Mouse (Mus musculus): ENCODE measurements around the gene Gm5129. TPM values are rescaled to one million over a fixed set of nuclear protein-coding genes. Genes with fewer than 3 reads are reported as not detected.
"Not testable (repeated sequence)": the region's sequence is repeated elsewhere in the genome, so short reads cannot be mapped to it uniquely, and the experiment has no call there.

Gene Gm5129
- polyA plus RNA-seq (2012; rRNA removed): 1.3 TPM in 1 of 2 replicates, not detected in the other

DNA sequence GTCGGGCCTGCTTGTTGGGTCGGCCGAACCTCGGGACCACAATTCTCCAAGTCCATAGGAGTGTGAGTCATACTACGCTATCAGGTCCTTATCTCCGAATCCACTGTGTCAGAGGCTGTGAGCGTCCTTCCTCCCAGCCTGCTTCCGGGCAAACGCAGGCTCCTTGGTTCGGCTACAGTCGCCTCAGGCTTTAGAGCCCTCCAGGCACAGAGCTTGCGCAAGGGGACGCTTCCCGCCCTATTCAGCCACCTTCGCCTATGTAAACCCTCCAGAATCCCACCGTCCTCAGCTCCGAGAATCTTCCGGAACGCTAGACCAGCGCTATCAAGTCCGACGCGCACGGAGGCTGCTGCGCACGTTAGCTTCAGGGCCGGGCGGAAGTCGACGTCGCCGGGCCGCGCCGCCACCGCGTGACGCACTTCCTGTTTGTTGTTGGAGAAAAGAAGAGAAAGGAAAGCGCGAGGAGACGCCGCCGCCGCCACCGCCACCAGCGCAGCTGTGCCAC lies at the start of gene Gm5129, which contains the start of gene Dnajb6:
Gm5129 (minus strand) TSS at position 380 of the 505 bp plus-strand sequence.
Dnajb6 (plus strand) TSS at position 132 of the 505 bp plus-strand sequence.
- peak; percentile 84 for TF ChIP-seq POLR2A (IDR thresholded peaks at IDR 0.05; ENCODE audit: extremely low read depth, insufficient read depth, low read length)
- TF ChIP-seq CTCF (IDR thresholded peaks at IDR 0.05; ENCODE audit: extremely low read depth, insufficient read depth, low read length): no peak
- H3K27ac ChIP-seq (ENCODE audit: insufficient read depth, low read length): peak within 1 kb of the TSS; percentile 73
- H3K4me3 ChIP-seq (ENCODE audit: insufficient read depth, low read length): peak within 1 kb of the TSS; percentile 61
- H3K4me1 ChIP-seq (ENCODE audit: control insufficient read depth, insufficient read depth, low read length): peaks cover 8% of the 10 kb centered on the region

DNA sequence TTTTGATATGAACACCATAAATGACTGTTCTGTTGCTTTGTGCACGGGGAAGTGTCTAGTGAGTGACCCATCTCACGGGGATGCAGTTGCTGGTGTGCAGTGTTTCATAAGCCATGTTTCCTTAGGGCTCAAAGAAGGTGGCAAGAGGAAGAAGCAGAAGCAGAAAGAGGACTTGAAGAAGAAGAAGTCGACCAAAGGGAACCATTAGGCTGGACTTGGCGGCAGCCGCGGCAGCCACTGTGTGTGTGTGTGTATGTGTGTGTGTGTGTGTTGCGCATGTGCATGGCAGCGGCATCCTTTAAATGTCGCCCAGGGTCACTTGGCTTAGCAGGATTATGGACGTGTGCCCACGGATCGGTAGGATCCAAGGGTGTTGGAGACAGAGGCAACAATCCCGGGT lies 49.2 kb upstream of the Gm5129 start:
- H3K4me1 ChIP-seq (ENCODE audit: control insufficient read depth, insufficient read depth, low read length): not testable (repeated sequence)

DNA sequence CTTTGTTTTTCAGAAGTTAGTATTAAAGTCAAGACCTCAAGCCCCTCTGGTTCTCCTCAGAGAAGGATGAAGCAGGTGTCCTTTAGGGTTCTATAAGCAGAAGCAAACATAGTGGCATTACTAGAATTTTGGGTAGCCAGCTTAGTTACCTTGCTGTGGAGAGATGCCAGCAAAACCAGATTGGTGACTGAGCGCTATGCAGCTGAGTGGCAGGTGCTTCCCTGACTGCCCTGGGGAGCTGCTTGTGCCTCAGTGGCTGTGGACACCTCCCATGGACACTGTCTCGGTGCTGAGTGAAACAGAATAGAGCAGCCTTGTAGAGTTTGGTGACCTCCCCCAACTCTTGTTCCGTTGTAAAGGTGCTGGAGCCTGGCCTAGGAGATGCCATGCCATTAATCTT lies 46.5 kb upstream of the Gm5129 start:
- no peak overlapping the region for H3K27ac ChIP-seq (ENCODE audit: insufficient read depth, low read length)
- H3K4me1 ChIP-seq (ENCODE audit: control insufficient read depth, insufficient read depth, low read length): peaks cover 5% of the 10 kb centered on the region
- TF ChIP-seq POLR2A (IDR thresholded peaks at IDR 0.05; ENCODE audit: extremely low read depth, insufficient read depth, low read length): no peak
- no peak for TF ChIP-seq CTCF (IDR thresholded peaks at IDR 0.05; ENCODE audit: extremely low read depth, insufficient read depth, low read length)
- H3K4me3 ChIP-seq (ENCODE audit: insufficient read depth, low read length): no peak overlapping the region

More for the DNA sequence above, 49.2 kb upstream of the Gm5129 start:
- not testable (repeated sequence) for H3K27ac ChIP-seq (ENCODE audit: insufficient read depth, low read length); H3K4me3 ChIP-seq (ENCODE audit: insufficient read depth, low read length)

DNA sequence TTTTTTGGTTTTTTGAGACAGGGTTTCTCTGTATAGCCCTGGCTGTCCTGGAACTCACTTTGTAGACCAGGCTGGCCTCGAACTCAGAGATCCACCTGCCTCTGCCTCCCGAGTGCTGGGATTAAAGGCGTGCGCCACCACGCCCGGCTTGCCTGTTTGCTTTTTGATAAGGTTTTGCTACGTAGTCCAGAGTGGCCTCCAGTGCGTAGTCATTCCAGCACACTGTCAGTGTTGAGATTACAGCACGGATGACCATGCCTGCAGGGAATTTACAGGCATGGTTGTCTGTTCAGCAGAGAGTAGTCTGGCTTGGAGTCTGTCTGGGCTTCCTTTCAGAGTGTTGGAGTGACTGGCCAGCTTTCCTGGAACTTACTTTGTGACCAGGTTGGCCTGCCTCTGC lies 44.0 kb upstream of the Gm5129 start:
- H3K27ac ChIP-seq (ENCODE audit: insufficient read depth, low read length); H3K4me1 ChIP-seq (ENCODE audit: control insufficient read depth, insufficient read depth, low read length); H3K4me3 ChIP-seq (ENCODE audit: insufficient read depth, low read length): not testable (repeated sequence)

DNA sequence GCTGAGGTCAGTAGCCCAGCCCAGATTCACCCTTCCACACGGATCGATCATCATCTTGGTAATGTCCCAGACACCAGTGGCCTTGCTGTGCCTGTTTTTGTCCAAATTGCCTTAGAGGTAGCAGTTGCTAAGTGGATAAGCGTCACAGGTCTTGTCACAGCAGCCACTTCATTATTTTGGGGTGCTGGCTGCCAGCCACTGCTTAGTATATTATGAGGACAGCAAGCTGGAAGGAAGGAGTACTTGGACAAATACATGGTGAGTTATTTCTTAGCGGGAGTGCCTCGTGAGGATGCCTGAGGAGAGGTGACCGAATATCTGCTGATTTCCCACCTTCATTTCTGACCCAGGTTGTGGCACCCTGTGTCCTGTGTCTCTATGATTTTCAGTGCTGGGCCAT lies 42.3 kb upstream of the Gm5129 start:
- TF ChIP-seq POLR2A (IDR thresholded peaks at IDR 0.05; ENCODE audit: extremely low read depth, insufficient read depth, low read length) (no peak), CTCF (IDR thresholded peaks at IDR 0.05; ENCODE audit: extremely low read depth, insufficient read depth, low read length) (no peak)
- H3K4me1 ChIP-seq (ENCODE audit: control insufficient read depth, insufficient read depth, low read length): peaks cover 9% of the 10 kb centered on the region
- H3K4me3 ChIP-seq (ENCODE audit: insufficient read depth, low read length): no peak overlapping the region
- no peak overlapping the region for H3K27ac ChIP-seq (ENCODE audit: insufficient read depth, low read length)

DNA sequence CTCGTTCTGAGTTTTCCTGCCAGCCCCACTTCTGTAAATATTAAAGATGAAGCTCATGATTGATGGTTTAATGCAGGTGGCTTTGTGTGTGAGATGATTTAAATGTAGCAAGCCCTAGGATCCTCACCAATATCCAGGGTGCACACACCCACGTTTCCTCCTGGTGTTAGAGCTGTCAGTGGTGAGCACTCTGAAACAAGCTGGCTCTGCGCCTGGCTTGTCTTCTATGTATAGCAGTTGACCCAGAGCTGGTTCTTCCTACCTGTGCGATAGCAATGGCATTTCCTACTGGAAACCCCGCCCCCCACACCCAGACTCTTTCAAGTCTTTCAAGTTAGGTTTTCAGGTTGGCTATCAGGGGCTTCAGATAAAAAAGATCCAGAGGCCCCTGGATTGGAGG lies 39.7 kb upstream of the Gm5129 start:
- Histone ChIP-seq H3K27ac (ENCODE audit: insufficient read depth, low read length) (no peak overlapping the region), H3K4me1 (ENCODE audit: control insufficient read depth, insufficient read depth, low read length) (peaks cover 17% of the 10 kb centered on the region), H3K4me3 (ENCODE audit: insufficient read depth, low read length) (no peak overlapping the region)
- no peak for TF ChIP-seq POLR2A (IDR thresholded peaks at IDR 0.05; ENCODE audit: extremely low read depth, insufficient read depth, low read length)
- no peak for TF ChIP-seq CTCF (IDR thresholded peaks at IDR 0.05; ENCODE audit: extremely low read depth, insufficient read depth, low read length)

DNA sequence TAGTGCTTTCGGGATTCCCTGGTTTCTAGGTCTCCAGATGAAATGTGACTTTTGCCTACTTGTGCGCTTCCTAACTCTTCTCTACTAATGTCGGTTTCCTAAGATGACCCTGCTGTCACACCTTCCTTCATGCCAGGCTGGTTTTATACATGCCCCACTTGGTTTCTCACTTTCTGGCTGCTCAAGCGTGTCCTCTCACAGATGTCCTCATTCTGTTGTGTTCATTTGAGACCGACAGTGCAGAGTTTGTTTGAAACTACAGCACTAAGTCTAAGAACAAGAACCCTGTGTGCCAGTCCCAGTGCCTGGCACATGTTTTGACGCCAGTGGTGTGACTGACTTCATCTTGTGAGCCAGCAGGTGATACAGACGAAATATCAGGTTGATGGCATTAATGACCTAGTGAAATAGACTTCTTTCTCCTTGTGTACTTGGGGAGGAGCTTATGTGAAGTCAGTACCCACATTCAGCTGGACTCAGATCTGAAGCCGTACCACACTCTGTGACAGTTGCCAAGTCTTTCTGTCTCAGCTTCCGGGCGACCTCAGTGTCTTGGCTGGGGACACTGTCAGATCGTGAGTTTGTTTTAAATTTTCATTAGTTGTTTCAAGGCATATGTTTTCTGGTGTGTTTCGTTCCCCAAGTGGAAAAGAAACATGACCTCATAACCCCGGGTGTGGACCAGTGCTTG lies 37.9 kb upstream of the Gm5129 start:
- H3K4me3 ChIP-seq (ENCODE audit: insufficient read depth, low read length): no peak overlapping the region
- TF ChIP-seq POLR2A (IDR thresholded peaks at IDR 0.05; ENCODE audit: extremely low read depth, insufficient read depth, low read length): no peak
- TF ChIP-seq CTCF (IDR thresholded peaks at IDR 0.05; ENCODE audit: extremely low read depth, insufficient read depth, low read length): no peak
- H3K4me1 ChIP-seq (ENCODE audit: control insufficient read depth, insufficient read depth, low read length): peaks cover 17% of the 10 kb centered on the region
- no peak overlapping the region for H3K27ac ChIP-seq (ENCODE audit: insufficient read depth, low read length)

DNA sequence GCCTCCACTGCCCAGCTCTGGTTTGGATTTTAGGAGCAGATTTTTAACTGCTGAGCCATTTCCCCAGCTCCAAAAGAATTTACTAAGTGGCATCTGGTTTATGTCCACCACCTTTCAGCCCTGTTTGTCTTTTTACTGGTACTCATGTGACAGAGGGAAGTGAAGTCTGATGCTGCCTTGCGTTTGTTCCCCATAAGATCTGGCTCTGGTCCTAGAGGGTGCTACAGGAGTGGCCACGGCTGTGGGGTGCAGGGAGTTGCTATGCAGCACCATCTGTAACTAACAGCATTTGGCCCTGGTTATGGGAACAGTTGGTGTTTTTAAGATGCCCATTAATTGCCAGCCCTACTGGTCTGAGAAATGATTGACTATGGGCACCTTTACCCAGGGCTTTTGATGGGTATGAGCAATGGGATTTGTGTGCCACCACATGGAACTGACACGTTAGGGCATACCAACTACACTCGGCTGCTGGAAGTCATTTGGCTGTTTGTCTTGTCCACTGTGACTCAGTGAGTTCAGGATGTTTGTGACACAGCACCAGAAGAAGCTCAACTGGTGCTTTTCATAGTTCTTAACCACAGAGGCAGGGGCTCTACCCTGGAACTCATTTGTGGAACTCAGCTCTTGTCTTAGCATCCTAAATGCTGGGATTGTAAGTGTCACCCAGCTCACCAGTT lies 37.1 kb upstream of the Gm5129 start:
- H3K27ac ChIP-seq (ENCODE audit: insufficient read depth, low read length): no peak overlapping the region

DNA sequence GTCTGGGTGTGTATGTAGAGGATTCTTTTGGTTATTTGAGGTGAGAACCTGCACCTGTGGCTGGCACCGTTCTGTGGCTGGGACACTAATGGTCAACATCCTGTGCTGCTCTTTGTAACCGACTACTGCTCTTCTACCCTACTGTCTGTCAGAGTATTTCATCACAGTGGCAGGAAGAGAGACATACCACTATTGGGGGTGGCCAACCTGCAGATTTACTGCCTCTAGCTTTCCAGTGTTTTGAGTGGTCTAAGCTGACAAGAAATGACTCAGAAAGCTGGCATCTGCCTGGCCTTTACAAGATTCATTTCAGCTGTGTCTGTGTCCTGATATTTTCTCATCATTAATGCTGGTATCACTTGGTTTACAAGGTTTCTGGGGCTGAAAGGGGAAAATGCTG lies 36.3 kb upstream of the Gm5129 start:
- Histone ChIP-seq H3K4me1 (ENCODE audit: control insufficient read depth, insufficient read depth, low read length) (peaks cover 12% of the 10 kb centered on the region), H3K4me3 (ENCODE audit: insufficient read depth, low read length) (no peak overlapping the region), H3K27ac (ENCODE audit: insufficient read depth, low read length) (no peak overlapping the region)
- TF ChIP-seq POLR2A (IDR thresholded peaks at IDR 0.05; ENCODE audit: extremely low read depth, insufficient read depth, low read length): no peak
- no peak for TF ChIP-seq CTCF (IDR thresholded peaks at IDR 0.05; ENCODE audit: extremely low read depth, insufficient read depth, low read length)

More for the DNA sequence above, 37.1 kb upstream of the Gm5129 start:
- H3K4me1 ChIP-seq (ENCODE audit: control insufficient read depth, insufficient read depth, low read length): peaks cover 12% of the 10 kb centered on the region
- no peak for TF ChIP-seq CTCF (IDR thresholded peaks at IDR 0.05; ENCODE audit: extremely low read depth, insufficient read depth, low read length)
- no peak for TF ChIP-seq POLR2A (IDR thresholded peaks at IDR 0.05; ENCODE audit: extremely low read depth, insufficient read depth, low read length)
- no peak overlapping the region for H3K4me3 ChIP-seq (ENCODE audit: insufficient read depth, low read length)

DNA sequence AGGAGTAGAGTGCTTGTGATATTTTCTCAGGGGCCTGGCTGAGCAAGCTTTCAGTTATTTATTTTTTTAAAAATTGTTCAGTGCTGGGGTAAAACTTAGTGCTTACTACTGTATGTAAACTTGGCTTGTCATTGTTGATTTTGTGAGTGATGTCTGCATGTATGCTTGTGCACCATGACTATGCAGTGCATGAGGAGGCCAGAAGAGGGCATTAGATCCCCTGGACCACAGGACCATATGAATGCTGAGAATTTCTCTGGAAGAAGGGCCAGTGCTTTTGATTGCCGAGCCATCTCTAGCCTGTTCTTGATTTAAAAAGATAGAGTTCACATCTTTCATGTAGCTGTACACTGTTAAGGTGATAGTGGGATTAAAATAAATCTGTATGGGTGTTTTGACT lies 35.2 kb upstream of the Gm5129 start:
- no peak overlapping the region for H3K4me3 ChIP-seq (ENCODE audit: insufficient read depth, low read length)
- H3K4me1 ChIP-seq (ENCODE audit: control insufficient read depth, insufficient read depth, low read length): peaks cover 12% of the 10 kb centered on the region
- TF ChIP-seq CTCF (IDR thresholded peaks at IDR 0.05; ENCODE audit: extremely low read depth, insufficient read depth, low read length): no peak
- no peak for TF ChIP-seq POLR2A (IDR thresholded peaks at IDR 0.05; ENCODE audit: extremely low read depth, insufficient read depth, low read length)
- H3K27ac ChIP-seq (ENCODE audit: insufficient read depth, low read length): no peak overlapping the region

All from cortical plate, adult 2 months (tissue).